Mouse (Mus musculus) hindbrain, postnatal 0 days (tissue): Measurements from ENCODE around the gene Bad. TPM values are rescaled to one million over a fixed set of nuclear protein-coding genes. Genes with fewer than 3 reads are reported as not detected.

Experiments used
- ATAC-seq: fragments of 200-750 bp; cut with Nextera tagmentation; 2 replicates; pipeline ENCODE4 v1.8.0; 2017; ENCODE audit warnings: mild to moderate bottlenecking, moderate TSS enrichment, moderate library complexity
- DNase-seq: peaks from one replicate; pipeline ENCODE4 v3.0.0-alpha.2; 2015; ENCODE audit warnings: low spot score
- H3K27ac ChIP-seq: fragments of 300-500 bp; sonication (generic); 2 replicates; pipeline ENCODE4 v1.5.1; 2014; ENCODE audit warnings: mild to moderate bottlenecking
- H3K27me3 ChIP-seq: fragments of 300-500 bp; sonication (generic); 2 replicates; pipeline ENCODE4 v1.6.1; 2014; ENCODE audit warnings: low read length, mixed read lengths; ENCODE audit not compliant: insufficient read depth
- H3K36me3 ChIP-seq: fragments of 300-500 bp; sonication (generic); 2 replicates; pipeline ENCODE4 v1.6.1; 2014; ENCODE audit warnings: low read length, mixed read lengths; ENCODE audit not compliant: insufficient read depth
- H3K4me1 ChIP-seq: fragments of 300-500 bp; sonication (generic); 2 replicates; pipeline ENCODE4 v1.6.1; 2014; ENCODE audit warnings: antibody characterized with exemption, low read length, mixed read lengths; ENCODE audit not compliant: insufficient read depth
- H3K4me2 ChIP-seq: fragments of 300-500 bp; sonication (generic); 2 replicates; pipeline ENCODE4 v1.6.1; 2014; ENCODE audit warnings: low read depth, mild to moderate bottlenecking, low read length, moderate library complexity, mixed read lengths
- H3K4me3 ChIP-seq: fragments of 300-500 bp; sonication (generic); 2 replicates; pipeline ENCODE4 v1.5.1; 2014; ENCODE audit warnings: low read length
- H3K9ac ChIP-seq: fragments of 300-500 bp; sonication (generic); replicated peaks from 2 replicates; pipeline ENCODE4 v1.6.1; 2014; ENCODE audit warnings: mild to moderate bottlenecking, low read length, moderate library complexity, mixed read lengths
- H3K9me3 ChIP-seq: fragments of 300-500 bp; sonication (generic); 2 replicates; pipeline ENCODE4 v1.6.1; 2016; ENCODE audit warnings: low read length, mixed read lengths
- CTCF ChIP-seq: IDR thresholded peaks from 2 replicates; pipeline ENCODE4 v1.5.1; 2016; ENCODE audit warnings: antibody characterized with exemption, control low read depth, low read depth
- WGBS: fragments of 180-500 bp; shearing (Covaris S2); extraction: QIAGEN DNeasy Blood & Tissue Kit; methylation state at CpG from one replicate; pipeline ENCODE4 v1.1.7; 2014; 5-methylcytosine and 5-hydroxymethylcytosine counted together
- polyA plus RNA-seq: library from polyadenylated mRNA; unstranded; fragments of >200 nt; fragmentation: Nextera tagmentation; extraction: Ambion mirVana; gene quantifications from 2 replicates; pipeline ENCODE4 v1.2.1, GENCODE M21; 2015
- total RNA-seq: library from RNA; depleted of rRNA; stranded (reverse); fragments of >200 nt; gene quantifications from 2 replicates; pipeline ENCODE4 v1.2.3, GENCODE M21; 2014

The Bad gene
- total and polyA plus RNA-seq, 2 experiments from 2014 or later: 58.2 to 86.6 TPM

DNA sequence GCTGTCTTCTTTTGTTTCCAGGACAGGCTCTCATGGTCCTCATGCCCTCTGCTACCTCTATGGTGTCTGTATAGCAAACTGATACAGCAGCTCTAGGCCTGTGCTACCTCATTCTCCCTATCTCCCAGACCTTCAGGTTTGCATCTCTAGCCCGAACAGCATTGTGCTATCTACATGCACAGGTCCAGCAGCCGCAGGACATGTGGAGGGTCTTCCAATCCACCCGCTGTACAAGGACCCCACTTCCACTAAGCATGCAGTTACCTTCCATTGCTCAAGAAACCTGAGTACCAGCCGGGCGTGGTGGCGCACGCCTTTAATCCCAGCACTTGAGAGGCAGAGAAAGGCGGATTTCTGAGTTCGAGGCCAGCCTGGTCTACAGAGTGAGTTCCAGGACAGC is 27.1 kb upstream of the Bad start:
- H3K4me2 ChIP-seq: no peak overlapping the region
- no peak overlapping the region for H3K27ac ChIP-seq
- H3K9ac ChIP-seq: no peak overlapping the region
- peaks cover 27% of the 10 kb centered on the region for H3K36me3 ChIP-seq
- H3K9me3 ChIP-seq: no peaks in the 10 kb centered on the region
- H3K4me3 ChIP-seq: no peak overlapping the region
- no peak for TF ChIP-seq CTCF
- ATAC-seq: no peak
- DNase-seq: no peak
- 0 out of 2 replicates have a peak, but pooled peaks cover 5% of the 10 kb centered on the region for H3K4me1 ChIP-seq
- WGBS: 91% methylated on average over 9 of the region's 9 CpGs
- no peaks in the 10 kb centered on the region for H3K27me3 ChIP-seq

DNA sequence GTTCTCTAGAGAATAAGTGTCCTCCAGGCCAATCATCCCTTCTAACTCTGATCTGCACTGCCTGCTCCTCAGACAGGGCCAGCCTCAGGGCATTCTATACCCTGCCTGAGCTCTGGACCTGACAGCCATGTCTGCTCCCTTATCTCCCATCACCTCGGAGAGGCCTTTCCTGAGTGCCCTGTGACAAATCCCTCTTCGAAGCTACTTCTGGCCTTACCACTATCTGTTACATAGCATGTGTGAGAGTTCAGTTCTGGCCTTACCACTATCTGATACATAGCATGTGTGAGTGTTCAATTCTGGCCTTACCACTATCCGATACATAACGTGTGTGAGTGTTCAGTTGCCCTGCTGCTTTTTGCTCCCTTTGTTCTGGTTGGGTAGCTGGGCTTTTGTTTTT is 26.4 kb upstream of the Bad start:
- Histone ChIP-seq H3K27ac (no peak overlapping the region), H3K36me3 (peaks cover 27% of the 10 kb centered on the region), H3K4me3 (no peak overlapping the region), H3K4me2 (no peak overlapping the region), H3K27me3 (no peaks in the 10 kb centered on the region), H3K9me3 (no peaks in the 10 kb centered on the region), H3K9ac (no peak overlapping the region), H3K4me1 (peaks cover 12% of the 10 kb centered on the region; the same call in 1 of the 2 replicates)
- no peak for ATAC-seq
- 87% methylated on average over 4 of the region's 4 CpGs for WGBS
- no peak for DNase-seq
- TF ChIP-seq CTCF: no peak

GRCm38 (mm10) chr19:6916496-6916895 is 25.2 kb upstream of the Bad start:
- H3K36me3 ChIP-seq: peaks cover 23% of the 10 kb centered on the region
- H3K4me3 ChIP-seq: no peak overlapping the region
- DNase-seq (no peak), ATAC-seq (no peak)
- H3K9ac ChIP-seq: no peak overlapping the region
- peaks cover 15% of the 10 kb centered on the region; the same call in 1 of the 2 replicates for H3K4me1 ChIP-seq
- H3K9me3 ChIP-seq: no peaks in the 10 kb centered on the region
- no peaks in the 10 kb centered on the region for H3K27me3 ChIP-seq
- no peak overlapping the region for H3K27ac ChIP-seq
- no peak for TF ChIP-seq CTCF
- WGBS: 84% methylated on average over 4 of the region's 4 CpGs
- no peak overlapping the region for H3K4me2 ChIP-seq

DNA sequence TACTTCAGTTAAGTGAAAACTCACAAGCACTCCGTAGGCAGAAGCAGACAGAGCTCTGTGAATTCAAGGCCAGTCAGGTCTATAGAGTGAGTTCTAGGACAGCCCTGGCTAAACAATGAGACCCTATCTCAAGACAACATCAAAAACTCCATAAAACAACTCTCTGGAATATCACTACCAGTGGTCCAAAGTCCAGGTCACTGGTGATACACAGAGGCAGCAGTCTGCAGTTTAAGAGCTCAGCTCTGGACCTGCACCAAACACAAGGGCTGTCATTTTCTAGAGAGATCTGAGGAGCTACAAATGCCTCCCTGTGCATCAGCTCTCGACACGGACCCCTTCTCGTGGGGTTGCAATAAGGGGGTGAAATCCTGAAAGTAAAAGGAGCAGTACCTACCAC is 23.3 kb upstream of the Bad start:
- 91% methylated on average over 4 of the region's 4 CpGs for WGBS
- no peak for DNase-seq
- no peaks in the 10 kb centered on the region for H3K27me3 ChIP-seq
- H3K27ac ChIP-seq: no peak overlapping the region
- H3K36me3 ChIP-seq: peaks cover 5% of the 10 kb centered on the region
- no peak for ATAC-seq
- no peak overlapping the region for H3K4me2 ChIP-seq
- H3K4me3 ChIP-seq: no peak overlapping the region
- H3K9me3 ChIP-seq: no peaks in the 10 kb centered on the region
- peaks cover 15% of the 10 kb centered on the region; the same call in 1 of the 2 replicates for H3K4me1 ChIP-seq
- H3K9ac ChIP-seq: no peak overlapping the region
- TF ChIP-seq CTCF: no peak

DNA sequence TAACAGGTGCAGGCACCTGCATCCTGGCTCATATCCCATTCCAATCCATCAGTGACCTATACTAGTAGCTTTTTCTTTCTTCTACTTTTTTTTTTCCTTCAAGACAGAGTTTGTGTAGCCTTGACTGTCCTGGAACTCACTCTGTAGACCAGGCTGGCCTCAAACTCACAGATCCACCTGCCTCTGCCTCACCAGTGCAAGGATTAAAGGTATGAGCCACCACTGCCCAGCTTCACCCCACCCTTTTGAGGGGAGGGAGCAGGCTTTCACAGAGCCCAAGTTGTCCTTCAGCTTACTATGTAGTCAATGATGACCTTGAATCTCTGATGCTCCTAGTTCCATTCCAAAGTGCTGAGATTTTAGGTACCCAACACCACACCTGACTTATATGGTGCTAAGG is 22.2 kb upstream of the Bad start:
- H3K4me3 ChIP-seq: no peak overlapping the region
- ATAC-seq: no peak
- no peak overlapping the region for H3K27ac ChIP-seq
- H3K9me3 ChIP-seq: no peaks in the 10 kb centered on the region
- DNase-seq: no peak
- H3K9ac ChIP-seq: 0 out of 2 replicates have a peak overlapping the region, but pooled peaks have one; percentile 9
- H3K27me3 ChIP-seq: peaks cover 8% of the 10 kb centered on the region; the same call in 1 of the 2 replicates
- TF ChIP-seq CTCF: no peak
- no peaks in the 10 kb centered on the region for H3K36me3 ChIP-seq
- no peak overlapping the region for H3K4me2 ChIP-seq
- H3K4me1 ChIP-seq: peaks cover 15% of the 10 kb centered on the region; the same call in 1 of the 2 replicates

- WGBS: 39% methylated on average over 8 of the region's 8 CpGs
- no peak for ATAC-seq
- Histone ChIP-seq H3K9ac (peak overlapping the region; percentile 90), H3K4me2 (peak overlapping the region; percentile 96), H3K4me1 (peaks cover 20% of the 10 kb centered on the region; the same call in 1 of the 2 replicates), H3K27ac (peak overlapping the region; percentile 86; the same call in 1 of the 2 replicates), H3K27me3 (peaks cover 15% of the 10 kb centered on the region), H3K4me3 (peak overlapping the region; percentile 84), H3K36me3 (no peaks in the 10 kb centered on the region), H3K9me3 (no peaks in the 10 kb centered on the region)
- no peak for TF ChIP-seq CTCF
- DNase-seq: peak; percentile 55
Measured at GRCm38 (mm10) chr19:6919876-6920740, 21.6 kb upstream of the Bad start.
